Mouse (Mus musculus) bone marrow macrophage, adult 2 months (primary cell): ENCODE results near the gene Ppef1.

Experiments
- CTCF ChIP-seq: IDR thresholded peaks from 2 replicates; pipeline ENCODE4 v1.5.1; 2012; ENCODE audit warnings: low read depth, mild to moderate bottlenecking, low read length, moderate library complexity
- POLR2A ChIP-seq: IDR thresholded peaks from 2 replicates; pipeline ENCODE4 v1.6.1; 2012; ENCODE audit warnings: mild to moderate bottlenecking, low read depth, low read length, borderline replicate concordance

DNA sequence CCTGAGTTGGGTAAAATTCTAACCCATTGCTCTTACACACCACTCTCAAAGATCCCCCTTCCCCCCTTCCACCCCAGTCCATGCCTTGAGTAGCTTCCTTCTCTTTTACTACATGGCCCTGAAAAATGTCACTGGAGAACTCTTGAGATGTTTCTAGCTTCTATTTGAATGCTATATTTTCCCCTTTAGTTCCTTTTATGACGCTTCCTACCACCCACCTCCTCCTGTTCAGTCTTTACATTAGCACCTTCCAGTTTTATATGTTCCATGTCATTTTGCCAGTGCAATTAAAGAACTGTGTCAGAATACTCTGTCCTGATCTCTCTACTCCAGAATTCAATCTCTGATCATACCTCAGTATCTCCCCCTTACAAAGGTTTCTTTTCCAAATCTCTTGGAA is 65.6 kb downstream of the Ppef1 start:
- TF ChIP-seq POLR2A (no peak), CTCF (no peak)
